Mouse (Mus musculus) lung, adult 2 months (tissue): Measurements from ENCODE around the gene Tnrc6c. TPM values are rescaled to one million over a fixed set of nuclear protein-coding genes. Genes with fewer than 3 reads are reported as not detected.

Experiments used
- DNase-seq: peaks from one replicate; pipeline ENCODE4 v3.0.0; 2022
- H3K4me1 ChIP-seq: fragments of 200-500 bp; 2 replicates; pipeline ENCODE4 v1.6.1; 2011; ENCODE audit warnings: low read length; ENCODE audit not compliant: control insufficient read depth, insufficient read depth
- H3K4me3 ChIP-seq: fragments of 200-500 bp; replicated peaks from 2 replicates; pipeline ENCODE3; 2011; ENCODE audit warnings: low read depth, mild to moderate bottlenecking, control low read depth, low read length; ENCODE audit errors: extremely low read depth
- CTCF ChIP-seq: fragments of 200-500 bp; IDR thresholded peaks from 2 replicates; pipeline ENCODE4 v1.5.1; 2011; ENCODE audit warnings: mild to moderate bottlenecking, low read length, control low read depth; ENCODE audit not compliant: insufficient read depth
- POLR2A ChIP-seq: fragments of 200-500 bp; IDR thresholded peaks from 2 replicates; pipeline ENCODE4 v1.6.1; 2011; ENCODE audit warnings: low read depth, mild to moderate bottlenecking, control low read depth, low read length, borderline replicate concordance; ENCODE audit errors: extremely low read depth
- WGBS: fragments of 180-500 bp; shearing (Covaris S2); methylation state at CpG from one replicate; pipeline ENCODE4 v1.1.7; 2018; 5-methylcytosine and 5-hydroxymethylcytosine counted together
- polyA plus RNA-seq: library from polyadenylated mRNA; depleted of rRNA; stranded (reverse); fragments of >200 nt; gene quantifications from 2 replicates; pipeline ENCODE4 v1.2.3, GENCODE M21; 2012

The Tnrc6c gene
- polyA plus RNA-seq, 1 experiment: 21.3 TPM

- Histone ChIP-seq H3K4me3 (no peak overlapping the region), H3K4me1 (no peaks in the 10 kb centered on the region)
- TF ChIP-seq POLR2A (no peak), CTCF (no peak)
- DNase-seq: no peak
- 98% methylated on average over 7 of the region's 7 CpGs for WGBS
These were observed 101.8 kb downstream of the Tnrc6c start for GRCm38 (mm10) chr11:117755891-117756290.

- 76% methylated on average over 10 of the region's 10 CpGs for WGBS
- no peak overlapping the region for H3K4me3 ChIP-seq
- no peak for TF ChIP-seq POLR2A
- no peak for TF ChIP-seq CTCF
- no peaks in the 10 kb centered on the region for H3K4me1 ChIP-seq
- no peak for DNase-seq
These were observed 105.2 kb downstream of the Tnrc6c start for GRCm38 (mm10) chr11:117759267-117759666.

- Histone ChIP-seq H3K4me3 (no peak overlapping the region), H3K4me1 (no peaks in the 10 kb centered on the region)
- no peak for DNase-seq
- 84% methylated on average over 26 of the region's 26 CpGs for WGBS
- TF ChIP-seq POLR2A: no peak
- no peak for TF ChIP-seq CTCF
These were observed 106.5 kb downstream of the Tnrc6c start for GRCm38 (mm10) chr11:117760374-117761119.

- WGBS: 71% methylated on average over 13 of the region's 13 CpGs
- no peak overlapping the region for H3K4me3 ChIP-seq
- H3K4me1 ChIP-seq: no peaks in the 10 kb centered on the region
- TF ChIP-seq CTCF: no peak
- no peak for TF ChIP-seq POLR2A
- no peak for DNase-seq
These were observed 107.7 kb downstream of the Tnrc6c start for GRCm38 (mm10) chr11:117761801-117762200.

- Histone ChIP-seq H3K4me3 (no peak overlapping the region), H3K4me1 (no peaks in the 10 kb centered on the region)
- 81% methylated on average over 12 of the region's 12 CpGs for WGBS
- TF ChIP-seq POLR2A: no peak
- TF ChIP-seq CTCF: no peak
- no peak for DNase-seq
These were observed 108.2 kb downstream of the Tnrc6c start for GRCm38 (mm10) chr11:117762246-117762645.

GRCm38 (mm10) chr11:117764319-117764718, 110.2 kb downstream of the Tnrc6c start:
- 83% methylated on average over 9 of the region's 9 CpGs for WGBS
- TF ChIP-seq CTCF (no peak), POLR2A (no peak)
- Histone ChIP-seq H3K4me3 (no peak overlapping the region), H3K4me1 (peaks cover 5% of the 10 kb centered on the region; the same call in 1 of the 2 replicates)
- no peak for DNase-seq

GRCm38 (mm10) chr11:117765361-117765760, 111.3 kb downstream of the Tnrc6c start:
- Histone ChIP-seq H3K4me3 (no peak overlapping the region), H3K4me1 (peaks cover 6% of the 10 kb centered on the region; the same call in 1 of the 2 replicates)
- TF ChIP-seq CTCF (no peak), POLR2A (no peak)
- 98% methylated on average over 5 of the region's 5 CpGs for WGBS
- no peak for DNase-seq

GRCm38 (mm10) chr11:117766275-117766674, 112.2 kb downstream of the Tnrc6c start:
- 76% methylated on average over 3 of the region's 3 CpGs for WGBS
- TF ChIP-seq CTCF (no peak), POLR2A (no peak)
- peaks cover 6% of the 10 kb centered on the region; the same call in 1 of the 2 replicates for H3K4me1 ChIP-seq
- no peak for DNase-seq
- no peak overlapping the region for H3K4me3 ChIP-seq

- no peak for TF ChIP-seq POLR2A
- no peak for TF ChIP-seq CTCF
- no peak for DNase-seq
- Histone ChIP-seq H3K4me3 (no peak overlapping the region), H3K4me1 (peaks cover 6% of the 10 kb centered on the region; the same call in 1 of the 2 replicates)
- 51% methylated on average over 20 of the region's 20 CpGs for WGBS
These were observed 114.9 kb downstream of the Tnrc6c start for GRCm38 (mm10) chr11:117768725-117769682.
